Mouse (Mus musculus) embryonic fibroblast, embryonic 13.5 days (primary cell): ENCODE results near the gene Iqschfp.

Experiments used
- CTCF ChIP-seq: IDR thresholded peaks from 2 replicates; pipeline ENCODE4 v1.5.1; 2011; ENCODE audit warnings: mild to moderate bottlenecking, control low read depth, low read length, moderate library complexity, borderline replicate concordance; ENCODE audit not compliant: insufficient read depth
- POLR2A ChIP-seq: IDR thresholded peaks from 2 replicates; pipeline ENCODE4 v1.6.1; 2011; ENCODE audit warnings: low read depth, mild to moderate bottlenecking, control low read depth, low read length, moderate library complexity

- TF ChIP-seq CTCF: no peak
- no peak for TF ChIP-seq POLR2A
These were observed 584.3 kb downstream of the Iqschfp start for GRCm38 (mm10) chr3:68476336-68476735.
